Comparison of ENCODE assay signal across 17 mouse cellular contexts in genomic region chr14:62188147-62188885, GRCm38 (mm10).
DNase-seq lines count a peak whose midpoint lies in the region; ATAC-seq and TF ChIP-seq lines count a peak whose summit lies in the region.
"Had no signal": no experiment of that assay in that cellular context is flagged by ENCODE, and none has a peak within 500 bp of the region (broad histone marks: within the 10 kb centered on the region; RNA-seq: fewer than 3 reads in every experiment).

No protein-coding gene starts in this region.

- H3K36me3 ChIP-seq in forebrain, postnatal 0 days (ENCODE audit: insufficient read depth): no peaks in the 10 kb centered on the region
- no peaks in the 10 kb centered on the region for H3K36me3 ChIP-seq in forebrain, embryonic 16.5 days (ENCODE audit: control insufficient read depth, insufficient read depth)
- no peaks in the 10 kb centered on the region for H3K36me3 ChIP-seq in lung, embryonic 16.5 days (ENCODE audit: control insufficient read depth, insufficient read depth, low read length)
- H3K36me3 ChIP-seq in heart, embryonic 12.5 days: no peaks in the 10 kb centered on the region
- H3K36me3 ChIP-seq: forebrain, embryonic 15.5 days; hindbrain, embryonic 13.5 days had no signal

- intact Hi-C loops in left cerebral cortex, adult 2 months (cut with DNase I): loop anchor here (1.0 to 5.0 kb wide), 3 partner anchors 22 to 431 kb away; no protein-coding TSS in a partner anchor

- H3K4me2 ChIP-seq in forebrain, postnatal 0 days (ENCODE audit: low read depth): no peak overlapping the region
- no peak overlapping the region for H3K4me2 ChIP-seq in forebrain, embryonic 16.5 days (ENCODE audit: low read length)
- H3K4me2 ChIP-seq in lung, embryonic 16.5 days (ENCODE audit: low read depth, low read length): no peak overlapping the region
- no peak overlapping the region for H3K4me2 ChIP-seq in heart, embryonic 12.5 days
- H3K4me2 ChIP-seq: forebrain, embryonic 15.5 days; hindbrain, embryonic 13.5 days had no signal

- H3K9me3 ChIP-seq in forebrain, postnatal 0 days (ENCODE audit: low read length): no peaks in the 10 kb centered on the region
- H3K9me3 ChIP-seq in forebrain, embryonic 16.5 days (ENCODE audit: control insufficient read depth, low read length): no peaks in the 10 kb centered on the region
- H3K9me3 ChIP-seq in lung, embryonic 16.5 days (ENCODE audit: control insufficient read depth, low read length): no peaks in the 10 kb centered on the region
- H3K9me3 ChIP-seq in heart, embryonic 12.5 days (replicated peaks): no peaks in the 10 kb centered on the region
- H3K9me3 ChIP-seq: forebrain, embryonic 15.5 days; hindbrain, embryonic 13.5 days had no signal

- DNase-seq in forebrain, postnatal 0 days: peak; percentile 26
- DNase-seq in left cerebral cortex, adult 2 months (ENCODE audit: extremely low spot score in 1 of 2, low spot score in 2 of 2): no peak
- no peak for DNase-seq in left cerebral cortex, adult 8-10 months (ENCODE audit: low spot score in 2 of 2)
- DNase-seq in lung, postnatal 10 days: no peak
- DNase-seq in telencephalon, adult 2 months (ENCODE audit: low read depth, low spot score): peak; percentile 59
- DNase-seq: adrenal gland, postnatal 10 days; cerebellum, adult 18-20 months; cerebellum, adult 9-11 months; cerebellum, postnatal 36 days; heart, adult 11 months; heart, postnatal 14 days had no signal

- H3K27ac ChIP-seq in forebrain, postnatal 0 days (ENCODE audit: low read depth, low read length): no peak overlapping the region
- no peak overlapping the region for H3K27ac ChIP-seq in forebrain, embryonic 16.5 days (ENCODE audit: low read length)
- H3K27ac ChIP-seq in left cerebral cortex, adult 2 months: peak overlapping the region; percentile 74
- peak overlapping the region; percentile 50 for H3K27ac ChIP-seq in lung, embryonic 16.5 days (ENCODE audit: low read length)
- H3K27ac ChIP-seq in heart, embryonic 12.5 days (ENCODE audit: poor library complexity, severe bottlenecking): no peak overlapping the region
- H3K27ac ChIP-seq: forebrain, embryonic 15.5 days; hindbrain, embryonic 13.5 days; hindbrain, postnatal 0 days had no signal

- H3K4me1 ChIP-seq in forebrain, postnatal 0 days (ENCODE audit: insufficient read depth): peaks cover 8% of the 10 kb centered on the region
- peaks cover 9% of the 10 kb centered on the region for H3K4me1 ChIP-seq in forebrain, embryonic 16.5 days (replicated peaks; ENCODE audit: control insufficient read depth, insufficient read depth, low read length)
- peaks cover 4% of the 10 kb centered on the region for H3K4me1 ChIP-seq in lung, embryonic 16.5 days (replicated peaks; ENCODE audit: control insufficient read depth, insufficient read depth, low read length)
- no peaks in the 10 kb centered on the region for H3K4me1 ChIP-seq in heart, embryonic 12.5 days (replicated peaks)
- H3K4me1 ChIP-seq: forebrain, embryonic 15.5 days had no signal

- no peak for TF ChIP-seq CTCF in forebrain, postnatal 0 days (IDR thresholded peaks at IDR 0.05; ENCODE audit: low read depth)
- no peak for TF ChIP-seq CTCF in left cerebral cortex, adult 2 months (IDR thresholded peaks at IDR 0.05)

- 64% methylated on average over 7 of the region's 7 CpGs for WGBS in forebrain, postnatal 0 days
- 74% methylated on average over 7 of the region's 7 CpGs for WGBS in forebrain, embryonic 16.5 days
- 39% methylated on average over 7 of the region's 7 CpGs for WGBS in lung, embryonic 16.5 days
- 44% methylated on average over 7 of the region's 7 CpGs for WGBS in heart, embryonic 12.5 days

- no peaks in the 10 kb centered on the region for H3K27me3 ChIP-seq in forebrain, postnatal 0 days (ENCODE audit: insufficient read depth, low read length)
- H3K27me3 ChIP-seq in forebrain, embryonic 16.5 days (replicated peaks; ENCODE audit: control insufficient read depth, insufficient read depth, low read length): no peaks in the 10 kb centered on the region
- H3K27me3 ChIP-seq in lung, embryonic 16.5 days (ENCODE audit: control insufficient read depth, insufficient read depth, low read depth, low read length): no peaks in the 10 kb centered on the region
- H3K27me3 ChIP-seq in heart, embryonic 12.5 days (replicated peaks): no peaks in the 10 kb centered on the region
- H3K27me3 ChIP-seq: forebrain, embryonic 15.5 days had no signal

- no peak overlapping the region for H3K4me3 ChIP-seq in forebrain, postnatal 0 days (ENCODE audit: low read depth, low read length)
- no peak overlapping the region for H3K4me3 ChIP-seq in forebrain, embryonic 16.5 days (replicated peaks; ENCODE audit: low read length)
- no peak overlapping the region for H3K4me3 ChIP-seq in left cerebral cortex, adult 2 months
- no peak overlapping the region for H3K4me3 ChIP-seq in lung, embryonic 16.5 days (ENCODE audit: low read length)
- H3K4me3 ChIP-seq in heart, embryonic 12.5 days: no peak overlapping the region
- H3K4me3 ChIP-seq: forebrain, embryonic 15.5 days; hindbrain, embryonic 13.5 days had no signal

- ATAC-seq in forebrain, postnatal 0 days: no peak
- ATAC-seq in forebrain, embryonic 16.5 days: no peak
- peak; percentile 66 for ATAC-seq in lung, embryonic 16.5 days (ENCODE audit: low read depth)
- ATAC-seq in heart, embryonic 12.5 days (ENCODE audit: insufficient number of reproducible peaks, low FRiP score): no peak
- ATAC-seq: forebrain, embryonic 15.5 days; hindbrain, postnatal 0 days had no signal

- H3K9ac ChIP-seq in forebrain, postnatal 0 days: no peak overlapping the region
- no peak overlapping the region for H3K9ac ChIP-seq in forebrain, embryonic 16.5 days (replicated peaks; ENCODE audit: low read depth, low read length)
- H3K9ac ChIP-seq in lung, embryonic 16.5 days (ENCODE audit: low read length): no peak overlapping the region
- no peak overlapping the region for H3K9ac ChIP-seq in heart, embryonic 12.5 days
- H3K9ac ChIP-seq: forebrain, embryonic 15.5 days; hindbrain, embryonic 13.5 days had no signal

Comparison
In these comparisons a context has a peak if more than half of its experiments do, and no peak if none do; other contexts are left out.
1. DNase-seq: peak in forebrain, postnatal 0 days (single experiment) and telencephalon, adult 2 months (single experiment); none in left cerebral cortex, adult 2 months (0 of 2), left cerebral cortex, adult 8-10 months (0 of 2) and lung, postnatal 10 days (single experiment).
2. H3K27ac ChIP-seq: peak in left cerebral cortex, adult 2 months (single experiment) and lung, embryonic 16.5 days (single experiment); none in forebrain, postnatal 0 days (single experiment), forebrain, embryonic 16.5 days (single experiment) and heart, embryonic 12.5 days (single experiment).